Mouse (Mus musculus): Measurements from ENCODE around the gene Adamtsl2.
A peak's percentile ranks its signal among the peaks of the same experiment; 100 is the strongest.

Adamtsl2 gene

DNA sequence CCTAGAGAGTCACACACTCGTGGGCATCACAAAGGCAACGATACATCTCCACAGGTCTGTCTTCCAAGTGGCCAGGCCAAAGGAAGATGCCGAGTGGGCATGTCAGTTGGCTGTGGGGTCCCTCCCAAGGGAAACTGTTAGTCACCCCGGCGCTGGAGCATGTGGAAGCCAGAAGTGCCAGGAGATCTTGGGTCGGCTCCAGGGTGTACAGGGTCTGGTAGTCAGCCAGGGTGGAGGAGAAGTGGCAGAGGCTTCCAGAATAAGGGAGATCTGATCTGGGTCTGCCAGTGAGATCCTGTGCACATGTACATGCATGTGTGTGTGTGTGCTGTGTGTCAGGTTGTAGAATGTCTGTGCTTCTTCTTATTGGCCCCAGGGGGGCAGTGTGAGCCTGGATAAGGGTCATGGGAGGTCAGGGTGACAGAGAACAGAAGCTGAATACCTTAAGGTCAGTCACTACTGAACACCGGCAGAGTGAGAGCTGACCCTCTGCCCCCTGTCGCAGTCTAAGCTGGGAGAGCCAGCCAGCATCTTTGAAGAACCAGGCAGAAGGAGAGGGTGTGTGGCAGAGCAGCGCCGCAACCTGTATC is 1.4 kb upstream of the Adamtsl2 start:
- peak; percentile 39 to 40 for DNase-seq

DNA sequence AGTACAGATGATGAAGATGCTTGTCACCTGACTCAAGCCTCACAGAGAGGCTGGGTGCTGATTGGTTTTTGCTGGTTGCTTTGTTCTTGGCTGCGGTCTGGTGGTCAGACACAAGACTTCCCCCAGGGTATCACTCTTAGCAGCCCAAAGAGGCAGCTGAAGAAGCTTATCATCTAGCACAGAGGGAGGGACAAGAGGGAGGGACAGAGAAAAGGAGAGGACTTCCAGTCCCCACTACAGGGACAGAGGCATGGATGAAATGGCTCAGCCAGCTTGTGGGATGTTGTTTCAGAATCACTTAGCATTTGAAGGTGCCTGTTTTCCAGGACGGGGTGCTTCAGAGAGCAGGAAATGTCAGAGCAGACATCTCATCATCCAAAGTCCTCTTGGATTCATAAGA is 867 bp upstream of the Adamtsl2 start:
- DNase-seq, result no peak

DNA sequence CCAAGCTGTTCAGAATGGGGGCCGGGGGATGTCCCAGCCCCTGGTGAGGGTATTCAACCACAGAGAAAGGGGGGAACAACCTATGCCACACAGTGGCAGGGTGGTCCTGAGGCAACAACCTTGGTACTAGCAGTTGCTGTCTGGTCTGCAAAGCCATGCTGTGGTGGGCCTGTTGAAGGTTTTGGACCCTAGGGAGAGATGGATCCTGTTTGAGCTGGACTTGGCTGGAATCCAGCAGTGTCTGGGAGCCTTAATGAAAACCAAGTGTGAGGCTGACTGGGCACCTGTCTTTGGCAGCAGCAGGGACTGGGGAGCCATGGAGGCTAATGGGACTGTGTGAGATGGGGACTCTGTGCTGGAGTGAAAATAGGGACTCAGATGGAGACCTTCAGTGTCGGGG is 470 bp downstream of the Adamtsl2 start:
- no peak for DNase-seq

DNA sequence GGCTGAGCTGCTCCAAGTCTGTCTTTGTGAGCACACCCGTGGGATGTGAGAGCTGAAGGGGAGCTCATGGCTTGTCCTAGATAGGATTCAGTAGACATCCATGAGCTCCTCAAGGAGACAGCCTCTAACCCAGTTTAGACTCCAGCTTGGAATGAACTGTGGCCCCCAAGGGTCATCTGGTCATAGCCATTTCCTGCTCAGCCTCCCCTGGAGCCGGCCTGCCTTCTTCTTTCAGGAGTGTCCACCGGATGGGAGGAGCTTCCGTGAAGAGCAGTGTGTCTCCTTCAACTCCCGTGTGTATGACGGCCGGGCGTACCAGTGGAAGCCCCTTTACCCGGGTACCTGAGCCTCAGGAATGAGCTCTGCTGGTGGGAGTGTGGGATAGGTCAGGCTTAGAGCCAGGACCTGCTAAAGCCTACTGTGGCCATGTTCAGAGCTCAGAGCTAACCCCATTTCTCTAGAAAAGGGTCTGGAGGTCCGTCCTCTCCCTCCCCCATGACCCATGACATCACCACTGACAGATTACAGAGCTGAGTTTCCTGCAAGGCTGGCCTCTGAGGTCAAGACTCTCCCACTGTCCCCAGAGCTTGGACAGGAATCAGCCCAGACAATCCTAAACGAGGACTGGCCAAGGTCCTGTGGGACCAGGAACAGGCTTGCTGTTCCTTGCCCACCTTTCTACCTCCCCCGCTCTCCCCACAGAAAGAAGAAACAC is 4.7 kb downstream of the Adamtsl2 start:
- DNase-seq, result no peak

DNA sequence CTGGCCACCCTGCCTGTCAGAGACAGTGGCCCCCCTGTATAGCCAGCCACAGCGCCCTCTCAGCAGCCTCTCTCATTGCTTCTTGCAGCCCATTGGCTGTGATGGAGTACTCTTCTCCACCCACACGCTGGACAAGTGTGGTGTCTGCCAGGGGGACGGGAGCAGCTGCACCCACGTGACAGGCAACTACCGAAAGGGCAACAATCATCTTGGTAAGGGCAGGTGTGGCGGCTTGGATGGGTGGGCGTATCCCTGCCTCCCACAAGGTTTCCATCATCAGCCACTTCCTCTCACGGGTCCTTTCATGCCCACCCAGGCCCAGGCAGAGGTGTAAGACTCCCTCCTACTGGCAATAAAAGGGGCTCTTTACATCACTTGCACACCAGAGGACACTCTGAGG is 5.8 kb downstream of the Adamtsl2 start:
- no peak for DNase-seq

DNA sequence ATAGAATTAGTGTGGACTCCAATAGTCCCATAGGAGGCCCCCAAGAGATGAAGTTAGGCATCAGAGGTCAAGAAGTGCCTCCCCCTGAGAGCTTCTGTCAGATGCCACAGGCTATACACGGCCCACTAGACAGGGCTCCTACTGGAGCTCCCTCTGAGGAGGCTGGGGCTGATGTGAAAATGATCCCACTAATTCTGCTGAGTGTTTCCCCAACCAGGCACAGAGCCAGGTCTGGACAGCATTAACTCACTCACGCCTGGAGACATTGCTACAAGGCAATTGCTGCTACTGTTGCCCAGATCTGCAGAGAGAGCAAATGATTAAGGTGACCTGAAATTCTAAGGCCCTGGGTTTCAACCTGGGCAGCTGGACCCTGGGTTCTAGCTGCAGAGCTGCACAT is 6.6 kb downstream of the Adamtsl2 start:
- DNase-seq, result no peak

DNA sequence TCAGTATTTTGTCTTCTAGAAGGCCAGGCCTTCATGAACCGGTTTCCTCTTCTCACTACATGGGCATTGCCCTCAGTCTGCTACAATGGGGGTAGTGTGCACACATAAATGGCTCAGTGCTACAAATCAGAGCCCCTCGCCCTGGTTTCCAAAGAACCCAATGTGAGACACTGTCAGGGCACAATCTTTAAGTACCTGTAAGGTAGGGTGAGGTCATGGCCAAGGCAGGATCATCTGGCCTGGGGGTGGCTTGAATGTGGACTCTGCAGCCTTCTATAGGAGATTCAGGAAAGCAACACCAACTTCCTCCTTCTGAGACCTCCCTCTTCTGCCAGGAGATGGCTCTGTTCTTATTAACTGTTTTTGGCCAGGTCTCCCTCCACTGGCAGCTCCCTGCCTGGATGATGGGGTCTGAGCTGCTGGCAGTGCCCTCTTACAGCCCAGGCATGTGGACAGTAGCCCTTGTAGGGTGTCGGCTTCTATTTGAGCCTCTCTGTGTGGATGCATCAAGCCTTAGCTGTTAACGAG is 7.4 kb downstream of the Adamtsl2 start:
- no peak for DNase-seq

DNA sequence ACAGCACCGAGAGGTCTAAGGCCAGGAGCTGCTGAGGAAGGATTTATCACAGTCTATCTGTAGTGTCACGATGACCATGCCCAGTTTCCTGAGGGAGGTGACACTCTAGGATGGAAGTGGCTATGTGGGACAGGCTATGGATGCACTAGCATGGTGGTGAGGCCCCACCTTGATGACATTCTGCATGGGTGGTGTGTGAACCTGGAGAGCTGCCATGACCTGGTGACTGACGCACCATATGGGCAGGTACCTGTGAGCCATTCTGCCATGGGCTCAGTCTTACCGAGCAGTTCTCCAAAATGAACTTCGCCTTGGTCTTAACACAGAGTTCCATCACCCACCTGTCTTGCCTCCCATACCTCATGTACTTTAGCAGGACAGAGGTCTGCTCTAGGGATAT is 8.4 kb downstream of the Adamtsl2 start:
- no peak for DNase-seq

DNA sequence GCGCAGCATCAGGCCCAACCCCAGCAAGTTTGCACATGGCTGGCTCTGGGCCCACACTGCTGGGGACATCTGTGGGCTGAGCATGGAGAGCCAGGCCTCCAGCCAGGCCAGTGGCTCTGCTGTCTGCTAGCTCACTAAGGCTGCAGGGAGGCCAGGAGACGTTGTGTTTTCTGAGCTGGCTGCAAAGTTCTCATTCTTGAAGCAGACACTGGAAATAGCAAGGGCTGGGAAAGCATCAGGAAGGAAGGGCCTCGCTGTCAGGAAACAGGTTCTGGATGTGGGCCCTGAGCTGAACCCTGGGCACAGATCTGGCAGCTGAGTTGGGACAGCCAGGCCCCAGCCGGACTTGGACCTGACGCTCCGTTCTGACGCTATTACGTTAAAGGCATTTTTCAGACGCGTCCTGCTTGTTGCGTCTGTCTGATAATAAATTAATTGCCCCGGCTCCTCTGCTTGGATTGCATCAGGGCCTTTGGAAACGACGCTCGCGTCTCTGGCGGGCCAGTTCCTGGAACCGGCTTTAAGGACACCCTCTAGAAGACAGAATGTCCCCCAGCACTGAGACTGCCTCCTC is 9.0 kb downstream of the Adamtsl2 start:
- DNase-seq, result no peak

DNA sequence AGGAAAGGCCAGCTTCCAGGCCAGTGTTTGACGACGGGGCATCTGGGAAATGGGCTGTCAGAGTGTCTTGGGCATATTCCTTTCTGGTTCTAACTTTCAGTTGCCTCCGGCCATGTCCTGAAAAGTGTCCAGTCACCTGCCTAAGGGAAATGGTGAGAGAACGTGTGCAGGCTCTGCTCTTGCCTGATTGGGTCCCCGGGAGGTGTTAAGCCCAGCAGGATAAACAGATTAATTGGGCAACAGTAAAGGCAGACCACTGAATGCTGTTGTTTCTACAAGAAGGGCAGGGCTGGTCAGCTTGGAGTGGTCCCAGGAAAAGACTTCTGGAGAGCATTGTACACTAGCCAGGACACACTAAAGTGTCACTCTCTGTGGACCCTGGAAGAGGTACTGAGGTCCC is 9.5 kb downstream of the Adamtsl2 start:
- no peak for DNase-seq

DNA sequence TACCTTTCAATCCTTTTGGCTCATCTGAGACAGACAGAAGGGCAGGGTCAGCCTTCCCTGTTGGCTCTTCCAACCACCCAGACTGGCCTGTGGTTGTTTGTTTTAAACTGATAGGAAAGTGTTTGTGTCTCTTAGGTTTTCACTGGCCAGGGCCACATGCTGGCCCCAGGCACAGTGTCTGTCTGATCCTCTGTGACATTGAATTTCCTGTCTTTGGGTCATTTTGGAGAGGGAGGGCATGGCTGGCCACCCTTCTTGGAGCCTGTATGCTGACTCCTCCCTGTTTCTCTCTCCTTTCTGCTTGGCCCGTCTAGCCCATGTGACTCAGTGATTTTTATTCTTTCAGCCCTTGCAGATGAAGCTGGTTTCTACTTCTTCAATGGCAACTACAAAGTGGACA is 10.1 kb downstream of the Adamtsl2 start:
- no peak for DNase-seq

DNA sequence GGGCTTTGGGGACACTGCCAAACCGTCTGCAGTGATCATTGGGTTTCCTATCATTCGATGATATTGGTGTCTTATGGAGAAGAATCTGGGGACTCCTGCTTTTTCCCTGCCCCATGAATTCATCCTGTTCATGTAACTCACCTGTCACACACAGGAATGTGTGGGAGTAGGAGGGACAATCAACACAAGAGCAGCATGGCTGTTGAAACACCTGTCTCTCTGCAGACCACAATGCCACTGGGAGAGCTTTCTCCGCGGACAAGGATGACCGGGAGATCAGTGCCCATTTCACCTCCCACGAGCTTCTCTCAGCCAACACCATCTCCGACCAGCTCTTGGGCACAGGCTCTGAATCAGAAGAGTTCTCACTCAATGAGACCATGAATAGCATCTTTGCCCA is 16.0 kb downstream of the Adamtsl2 start:
- DNase-seq, result no peak

DNA sequence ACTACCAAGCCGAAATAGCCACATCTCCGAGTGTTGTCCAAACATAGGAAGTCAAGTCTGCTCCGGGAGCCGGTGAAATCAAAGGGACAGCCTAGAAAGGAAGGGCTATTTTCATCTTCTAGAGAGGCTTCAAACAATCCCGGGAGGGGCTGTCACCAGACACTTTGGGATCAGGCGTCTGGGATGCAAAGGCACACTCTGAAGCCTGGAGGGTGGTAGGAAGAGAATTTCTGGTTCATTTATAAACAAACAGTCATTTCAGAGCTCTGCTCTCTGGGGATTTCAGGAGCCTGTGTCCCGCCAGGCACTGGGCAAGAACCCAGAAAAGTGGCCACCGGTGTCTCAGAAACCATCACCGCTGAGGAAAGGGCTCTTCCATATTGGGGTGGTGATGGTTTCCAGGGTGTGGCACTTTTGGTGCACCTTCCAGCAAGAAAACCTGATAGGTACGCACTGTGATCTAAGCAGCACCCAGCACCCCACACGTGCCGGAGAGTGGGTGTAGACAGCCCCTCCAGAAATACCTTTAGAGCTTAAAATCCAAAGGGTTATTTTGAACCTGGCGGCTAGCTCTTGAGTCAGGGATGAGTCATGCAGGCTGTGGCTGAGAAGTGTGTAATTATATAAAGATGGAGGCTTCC is 17.3 kb downstream of the Adamtsl2 start:
- no peak for DNase-seq

DNA sequence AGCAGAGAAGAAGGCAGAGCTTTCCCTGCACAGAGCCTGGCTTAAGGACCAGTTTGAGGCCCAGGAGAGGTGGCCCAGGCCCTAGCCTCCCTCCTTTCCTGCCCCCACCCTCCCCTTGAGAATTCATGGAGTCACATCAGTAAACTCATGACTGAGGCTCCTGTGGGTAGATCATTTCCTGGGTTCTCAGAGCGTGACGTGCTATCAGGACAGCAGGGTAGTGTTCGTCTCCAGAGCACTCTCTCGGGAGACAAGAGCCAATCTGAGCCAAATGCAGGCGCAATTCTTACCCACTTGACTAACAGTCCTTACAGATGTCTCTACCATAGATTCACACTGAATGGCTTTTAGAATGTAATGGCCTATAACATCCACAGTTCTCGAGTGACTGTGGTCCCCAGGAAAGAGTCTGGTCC is 18.1 kb downstream of the Adamtsl2 start:
- DNase-seq, result peak; percentile 31 to 40

DNA sequence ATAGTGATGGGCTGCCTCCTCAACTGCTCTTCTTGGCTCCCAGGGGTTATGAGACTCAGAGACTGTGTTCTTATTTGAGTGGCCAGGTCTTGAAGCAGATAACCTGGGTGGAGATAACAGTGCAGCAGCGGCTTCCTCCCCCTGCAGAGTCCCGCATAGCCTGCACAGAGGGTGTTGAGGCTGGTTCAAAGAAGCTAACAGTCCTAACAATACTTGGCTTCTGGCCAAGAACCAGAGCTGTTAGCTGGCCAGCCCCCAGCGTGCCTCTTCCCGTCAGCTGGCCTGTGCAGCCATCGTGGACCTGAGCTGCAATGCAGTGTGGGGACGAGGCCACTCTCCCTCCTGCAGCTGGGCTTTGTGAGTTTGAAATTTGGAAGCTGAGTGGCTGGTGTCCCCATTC is 18.6 kb downstream of the Adamtsl2 start:
- DNase-seq, result peak in 1 of 2 experiments; percentile 39

DNA sequence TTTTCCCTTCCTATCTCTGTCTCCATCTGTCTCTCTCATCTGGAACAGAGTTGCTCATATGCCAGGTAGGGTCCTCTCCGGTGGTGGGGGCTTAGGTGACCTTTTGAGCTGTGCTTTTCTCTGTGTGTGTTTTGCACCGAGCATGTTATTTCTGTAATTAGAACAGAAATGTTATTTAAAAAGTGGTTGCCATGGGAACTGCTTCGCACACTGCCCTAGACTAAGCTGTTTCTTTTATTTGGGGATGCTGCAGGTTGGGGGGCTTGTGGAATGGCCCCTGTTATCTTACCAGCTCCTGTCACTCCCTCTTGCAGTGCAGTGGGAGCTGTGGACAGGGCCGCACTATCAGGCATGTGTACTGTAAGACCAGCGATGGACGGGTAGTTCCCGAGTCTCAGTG is 24.4 kb downstream of the Adamtsl2 start:
- no peak for DNase-seq

DNA sequence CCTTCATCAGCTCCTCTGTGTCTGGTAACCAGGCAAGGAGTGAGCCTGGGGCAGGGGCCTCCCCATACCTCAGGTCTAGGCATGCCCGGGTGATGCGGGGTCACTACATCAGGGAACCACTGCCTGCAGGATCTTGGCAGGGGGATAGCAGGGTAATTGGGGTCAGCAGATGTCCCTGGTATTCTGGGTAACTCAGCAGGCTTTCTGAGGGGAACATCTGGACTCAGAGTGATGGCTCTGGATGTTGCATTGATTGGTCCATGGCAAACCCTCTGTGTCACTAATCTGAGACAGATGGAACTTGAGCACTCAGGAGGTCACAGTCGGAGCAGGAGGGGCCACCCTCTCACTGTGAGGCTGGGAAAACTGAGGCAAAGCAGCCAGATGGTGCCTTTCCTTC is 27.6 kb downstream of the Adamtsl2 start:
- DNase-seq, result no peak

DNA sequence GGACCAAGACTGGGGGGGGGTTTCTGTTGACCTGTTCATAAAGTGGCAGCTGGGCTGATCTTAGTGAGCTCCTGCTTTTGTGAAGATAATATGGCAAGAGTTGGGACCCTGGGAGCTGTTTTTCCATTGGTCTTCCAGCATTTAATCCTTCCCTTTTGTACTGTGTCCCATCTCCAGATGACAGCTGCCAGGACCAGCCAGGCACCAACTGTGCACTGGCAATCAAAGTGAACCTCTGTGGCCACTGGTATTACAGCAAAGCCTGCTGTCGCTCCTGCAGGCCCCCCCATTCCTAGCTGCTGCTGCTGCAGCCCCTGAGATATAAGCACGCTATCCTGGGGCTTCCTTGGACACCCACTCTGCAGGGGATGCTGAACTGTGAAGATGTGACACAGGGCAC is 29.0 kb downstream of the Adamtsl2 start:
- DNase-seq, result no peak

DNA sequence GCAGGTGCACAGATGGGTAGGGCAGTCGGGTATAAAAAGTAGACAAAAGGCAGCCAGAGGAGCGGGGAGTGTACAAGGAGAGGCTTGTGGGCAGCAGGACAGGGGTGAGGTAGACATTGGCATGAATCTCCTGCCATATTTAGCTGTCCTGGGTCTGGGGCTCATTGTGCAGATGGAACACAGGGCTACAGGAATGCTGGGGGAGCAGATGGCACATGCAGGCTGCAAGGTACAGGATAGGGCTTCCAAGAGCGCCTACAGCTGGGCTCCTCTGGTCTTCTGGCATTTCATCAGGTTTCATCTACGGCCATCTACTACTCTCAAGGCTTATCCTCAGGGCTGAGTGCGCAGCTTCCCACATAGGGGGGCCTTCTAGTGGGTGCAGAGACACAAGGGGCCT is 29.9 kb downstream of the Adamtsl2 start:
- no peak for DNase-seq

DNA sequence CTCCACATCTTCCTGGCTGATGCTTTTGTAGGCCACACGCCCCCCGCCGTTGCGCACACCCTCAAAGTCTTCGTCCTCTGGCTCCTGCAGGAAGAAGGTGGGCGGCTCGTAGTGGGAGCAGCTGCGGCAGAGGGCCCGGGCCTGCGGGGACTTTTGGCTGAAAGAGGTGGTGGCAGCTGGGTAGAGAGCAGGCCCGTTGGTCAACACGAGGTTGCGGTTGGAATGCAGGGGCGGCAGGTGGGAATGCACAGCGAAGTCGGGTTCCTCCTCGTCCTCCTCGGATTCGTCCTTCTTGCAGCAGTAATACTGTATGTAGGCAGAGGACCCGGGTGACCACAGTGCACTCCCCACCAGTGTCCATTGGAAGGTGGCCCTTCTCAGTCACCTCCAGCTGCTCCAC is 33.4 kb downstream of the Adamtsl2 start:
- no peak for DNase-seq

DNA sequence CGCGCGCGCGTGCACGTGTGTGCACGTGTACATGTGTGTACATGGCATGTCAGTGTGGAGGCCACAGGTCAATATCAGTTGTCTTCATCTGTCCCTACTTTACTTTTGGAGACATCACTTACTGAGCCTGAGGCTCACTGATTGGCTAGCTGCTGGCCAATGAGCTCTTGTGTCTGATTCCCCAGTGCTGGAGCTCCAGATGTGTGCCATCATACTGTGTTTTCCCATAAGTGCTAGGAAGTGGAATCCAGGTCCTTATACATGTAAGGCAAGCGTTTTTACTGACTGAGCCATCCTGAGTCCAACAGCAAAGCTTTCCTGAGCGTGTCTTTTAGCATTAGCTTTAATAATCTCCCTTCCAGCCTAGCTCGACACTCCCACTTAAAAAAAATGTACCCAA is 35.0 kb downstream of the Adamtsl2 start:
- DNase-seq, result no peak

DNA sequence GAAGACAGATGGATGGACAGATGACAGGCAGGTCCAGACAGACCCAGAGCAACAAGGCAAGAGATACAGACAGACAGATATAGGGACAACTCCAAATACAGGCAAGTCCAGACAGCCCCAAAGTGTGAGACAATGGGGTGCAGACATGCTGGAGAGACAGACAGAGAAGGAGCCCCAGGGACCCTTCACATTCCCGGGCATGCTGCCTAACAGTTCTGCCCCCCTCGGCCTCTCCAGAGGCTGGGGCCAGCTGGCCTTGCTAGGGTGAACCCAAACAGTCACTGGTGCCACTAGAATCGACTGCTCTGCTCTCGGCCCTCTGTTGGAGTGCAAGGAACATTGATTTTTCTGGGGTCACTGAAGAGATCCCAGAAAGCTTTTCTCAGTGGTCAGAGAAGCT is 39.3 kb downstream of the Adamtsl2 start:
- no peak for DNase-seq

DNA sequence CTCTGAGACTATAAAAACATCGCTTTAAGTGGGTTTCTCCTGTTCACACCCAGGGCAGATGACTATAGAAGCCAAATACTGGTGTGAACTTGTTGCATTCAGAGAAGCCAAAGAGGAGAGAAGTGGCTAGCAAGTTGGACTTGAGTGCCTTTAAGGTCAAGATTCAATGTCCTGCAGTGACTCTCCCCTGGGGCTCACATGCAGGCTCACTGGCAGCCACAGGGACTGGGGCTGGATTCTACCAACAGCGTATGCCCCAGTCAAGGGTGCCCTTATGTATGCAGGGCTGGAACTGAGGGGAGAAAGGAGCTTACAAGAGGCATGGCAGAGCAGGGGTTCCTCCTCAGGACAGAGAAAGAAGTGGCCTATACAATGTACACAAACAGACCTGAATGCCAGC is 40.6 kb downstream of the Adamtsl2 start:
- DNase-seq, result no peak

DNA sequence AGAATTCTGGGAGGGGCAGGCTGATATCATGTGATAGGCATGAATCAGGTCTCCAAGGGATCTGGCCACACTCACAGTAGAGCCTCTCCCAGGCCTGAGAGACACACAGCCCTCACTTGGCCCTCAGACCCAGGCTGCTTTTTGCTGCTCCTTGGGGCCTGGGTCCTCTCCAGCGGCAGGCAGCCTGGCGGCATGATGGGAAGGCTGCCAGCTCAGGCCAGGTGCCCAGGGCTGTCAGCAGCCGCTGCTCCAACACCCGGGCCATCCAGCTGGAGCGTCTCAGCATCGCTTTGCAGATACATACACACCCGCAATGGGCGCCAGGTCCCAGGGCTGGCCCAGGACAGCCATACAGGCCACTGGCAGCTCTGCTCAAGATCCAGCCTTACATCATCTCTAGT is 41.1 kb downstream of the Adamtsl2 start:
- DNase-seq, result no peak

All from B cell, adult 2 months (primary cell).